Mouse (Mus musculus) lung, postnatal 0 days (tissue): Measurements from ENCODE around the gene Gse1.

Source experiments
- CTCF ChIP-seq: IDR thresholded peaks from 2 replicates; pipeline ENCODE4 v1.5.1; 2016; ENCODE audit warnings: antibody characterized with exemption, mild to moderate bottlenecking
- EP300 ChIP-seq: IDR thresholded peaks from 2 replicates; pipeline ENCODE4 v1.6.1; 2016; ENCODE audit warnings: antibody characterized with exemption, mild to moderate bottlenecking, control low read depth

- no peak for TF ChIP-seq CTCF
- no peak for TF ChIP-seq EP300
Measured at GRCm38 (mm10) chr8:120560535-120560934, 332.3 kb downstream of the Gse1 start.
